In the genomic region with DNA sequence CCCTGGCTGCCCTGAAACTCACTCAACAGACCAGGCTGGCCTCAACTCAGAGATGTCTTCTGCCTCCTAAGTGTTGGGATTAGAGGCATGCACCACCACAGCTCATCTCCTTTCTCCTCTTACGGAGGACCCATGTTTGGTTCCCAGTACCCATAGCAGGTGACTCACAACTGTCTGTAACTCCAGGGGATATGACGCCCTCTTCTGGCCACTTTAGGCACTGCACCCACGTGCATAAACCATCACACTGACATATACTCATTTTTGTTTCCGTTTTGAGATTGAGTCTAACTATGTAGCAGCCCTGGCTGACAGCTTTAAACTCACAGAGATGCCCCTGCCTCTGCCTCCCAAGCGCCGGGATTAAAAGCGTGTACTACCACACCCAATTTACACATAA, we compare ENCODE assay signal across 11 mouse cellular contexts. TPM values are rescaled to one million over a fixed set of nuclear protein-coding genes. Genes with fewer than 3 reads are reported as not detected.
DNase-seq lines count a peak whose midpoint lies in the region; ATAC-seq and TF ChIP-seq lines count a peak whose summit lies in the region.
"Had no signal": no experiment of that assay in that cellular context is flagged by ENCODE, and none has a peak within 500 bp of the region (broad histone marks: within the 10 kb centered on the region; RNA-seq: fewer than 3 reads in every experiment).

No protein-coding gene starts in this region.

- DNase-seq in testis, postnatal 14 days (ENCODE audit: low spot score) = no peak
- DNase-seq in WW6 (ENCODE audit: low read depth, low spot score) = peak; percentile 11
- no peak for DNase-seq in adrenal gland, adult 2 months
- DNase-seq in layer of hippocampus, postnatal 25 days (ENCODE audit: extremely low spot score in 1 of 2, low spot score in 1 of 2) = no peak
- DNase-seq: kidney, postnatal 36 days; thymus, adult 2 months had no signal

- no peak overlapping the region for H3K4me2 ChIP-seq in intestine, postnatal 0 days (replicated peaks; ENCODE audit: low read depth)
- no peak overlapping the region for H3K4me2 ChIP-seq in intestine, embryonic 16.5 days (ENCODE audit: low read depth, low read length)
- H3K4me2 ChIP-seq: heart, embryonic 11.5 days; hindbrain, embryonic 15.5 days had no signal

- no peaks in the 10 kb centered on the region for H3K9me3 ChIP-seq in intestine, postnatal 0 days (ENCODE audit: control insufficient read depth)
- no peaks in the 10 kb centered on the region for H3K9me3 ChIP-seq in intestine, embryonic 16.5 days (ENCODE audit: control insufficient read depth, low read length)
- H3K9me3 ChIP-seq: hindbrain, embryonic 15.5 days had no signal

- no peak overlapping the region for H3K4me3 ChIP-seq in intestine, postnatal 0 days (ENCODE audit: low read depth, low read length)
- H3K4me3 ChIP-seq in intestine, embryonic 16.5 days (ENCODE audit: low read length) = no peak overlapping the region
- H3K4me3 ChIP-seq in testis, adult 2 months (ENCODE audit: control insufficient read depth, low read depth, low read length) = no peak overlapping the region
- H3K4me3 ChIP-seq: hindbrain, embryonic 15.5 days had no signal

- H3K36me3 ChIP-seq in intestine, postnatal 0 days (ENCODE audit: control insufficient read depth, insufficient read depth) = peaks cover 83% of the 10 kb centered on the region
- H3K36me3 ChIP-seq in intestine, embryonic 16.5 days (ENCODE audit: control insufficient read depth, insufficient read depth, low read length) = peaks cover 47% of the 10 kb centered on the region
- peaks cover 3% of the 10 kb centered on the region for H3K36me3 ChIP-seq in testis, adult 2 months (ENCODE audit: control insufficient read depth, insufficient read depth, low read length)

- H3K27me3 ChIP-seq in intestine, postnatal 0 days (replicated peaks; ENCODE audit: control insufficient read depth, insufficient read depth, low read length) = no peaks in the 10 kb centered on the region
- no peaks in the 10 kb centered on the region for H3K27me3 ChIP-seq in intestine, embryonic 16.5 days (replicated peaks; ENCODE audit: control insufficient read depth, insufficient read depth, low read length)
- H3K27me3 ChIP-seq in testis, adult 2 months (ENCODE audit: control insufficient read depth, insufficient read depth, low read length) = no peaks in the 10 kb centered on the region
- H3K27me3 ChIP-seq: hindbrain, embryonic 15.5 days had no signal

- TF ChIP-seq CTCF in intestine, postnatal 0 days (IDR thresholded peaks at IDR 0.05; ENCODE audit: low read depth) = peak; percentile 60
- peak; percentile 57; the same call in 1 of the 2 replicates for TF ChIP-seq CTCF in testis, adult 2 months (IDR thresholded peaks at IDR 0.05; ENCODE audit: control insufficient read depth, insufficient read depth, insufficient replicate concordance, low read depth, low read length)

- H3K27ac ChIP-seq in intestine, postnatal 0 days (ENCODE audit: low read depth, low read length) = peak overlapping the region; percentile 35; the same call in 1 of the 2 replicates
- H3K27ac ChIP-seq in intestine, embryonic 16.5 days (ENCODE audit: low read length) = no peak overlapping the region
- H3K27ac ChIP-seq in testis, adult 2 months (ENCODE audit: control insufficient read depth, insufficient read depth, low read depth, low read length) = no peak overlapping the region
- H3K27ac ChIP-seq: hindbrain, embryonic 15.5 days had no signal

- H3K4me1 ChIP-seq in intestine, postnatal 0 days (replicated peaks; ENCODE audit: control insufficient read depth, insufficient read depth, low read length) = no peaks in the 10 kb centered on the region
- H3K4me1 ChIP-seq in intestine, embryonic 16.5 days (ENCODE audit: control insufficient read depth, insufficient read depth, low read length) = no peaks in the 10 kb centered on the region
- H3K4me1 ChIP-seq in testis, adult 2 months (ENCODE audit: control insufficient read depth, insufficient read depth, low read length) = no peaks in the 10 kb centered on the region
- H3K4me1 ChIP-seq: hindbrain, embryonic 15.5 days had no signal

- TF ChIP-seq POLR2A in testis, adult 2 months (IDR thresholded peaks at IDR 0.05; ENCODE audit: control insufficient read depth, low read depth, low read length) = no peak

- no peak for ATAC-seq in intestine, postnatal 0 days
- no peak for ATAC-seq in intestine, embryonic 16.5 days

- 96% methylated on average over 7 of the region's 7 CpGs for WGBS in intestine, postnatal 0 days
- 94% methylated on average over 7 of the region's 7 CpGs for WGBS in intestine, embryonic 16.5 days

- H3K9ac ChIP-seq in intestine, postnatal 0 days (ENCODE audit: low read depth, low read length) = no peak overlapping the region
- H3K9ac ChIP-seq in intestine, embryonic 16.5 days (ENCODE audit: low read depth, low read length) = no peak overlapping the region
- H3K9ac ChIP-seq: hindbrain, embryonic 15.5 days had no signal

RNA-seq across cellular contexts. Expression of gene Arfgef2, which starts 46.9 kb away (rescaled TPM):
- polyA plus RNA-seq in intestine, postnatal 0 days (2015; fragmentation: Nextera tagmentation; extraction: Ambion mirVana) = 6.1 and 6.5 TPM in 2 replicates
- polyA plus RNA-seq in intestine, embryonic 16.5 days (2015; fragmentation: Nextera tagmentation; extraction: Ambion mirVana) = 6.1 and 8.4 TPM in 2 replicates
- 19.1 TPM in 2 replicates for polyA plus RNA-seq in testis, adult 2 months (2012; rRNA removed)
- 10 to 100 TPM; 64.3 to 80.6 TPM for total RNA-seq in adrenal gland, adult 2 months (2021)
- polyA plus RNA-seq in adrenal gland, adult 2 months (2012; rRNA removed) = 16.8 and 21.8 TPM in 2 replicates
- total RNA-seq in layer of hippocampus, postnatal 25 days (2021) = 10 to 100 TPM; 45.7 to 48.5 TPM

RNA-seq across cellular contexts. Expression of gene Cse1l, which starts 53.6 kb away (rescaled TPM):
- 20.8 and 22.1 TPM in 2 replicates for polyA plus RNA-seq in intestine, postnatal 0 days (2015; fragmentation: Nextera tagmentation; extraction: Ambion mirVana)
- polyA plus RNA-seq in intestine, embryonic 16.5 days (2015; fragmentation: Nextera tagmentation; extraction: Ambion mirVana) = 80.7 and 85.5 TPM in 2 replicates
- polyA plus RNA-seq in testis, adult 2 months (2012; rRNA removed) = 21.9 and 27.6 TPM in 2 replicates
- total RNA-seq in adrenal gland, adult 2 months (2021) = 10 to 100 TPM; 56.4 to 77.0 TPM
- 8.9 and 12.6 TPM in 2 replicates for polyA plus RNA-seq in adrenal gland, adult 2 months (2012; rRNA removed)
- 10 to 100 TPM; 51.6 to 52.6 TPM for total RNA-seq in layer of hippocampus, postnatal 25 days (2021)

RNA-seq across cellular contexts. Expression of gene Trp53rkb, which starts 59.9 kb away (rescaled TPM):
- 3.7 and 5.1 TPM in 2 replicates for polyA plus RNA-seq in intestine, postnatal 0 days (2015; fragmentation: Nextera tagmentation; extraction: Ambion mirVana)
- 5.7 and 6.1 TPM in 2 replicates for polyA plus RNA-seq in intestine, embryonic 16.5 days (2015; fragmentation: Nextera tagmentation; extraction: Ambion mirVana)
- 31.2 and 32.0 TPM in 2 replicates for polyA plus RNA-seq in testis, adult 2 months (2012; rRNA removed)
- total RNA-seq in adrenal gland, adult 2 months (2021) = 1 to 10 TPM; 3.6 to 3.9 TPM
- 2.7 and 4.5 TPM in 2 replicates for polyA plus RNA-seq in adrenal gland, adult 2 months (2012; rRNA removed)
- 1 to 10 TPM; 4.4 to 7.3 TPM for total RNA-seq in layer of hippocampus, postnatal 25 days (2021)
